Mouse (Mus musculus): ENCODE results near the gene Pik3c2a.

GRCm38 (mm10) chr7:116323331-116323964 is 119.8 kb downstream of the Pik3c2a start:
- TF ChIP-seq MAFK (IDR thresholded peaks at IDR 0.05; ENCODE audit: insufficient read depth, low read depth, low read length) (no peak), ZC3H11A (IDR thresholded peaks at IDR 0.05; ENCODE audit: borderline replicate concordance, low read depth, low read length) (peak; percentile 57; the same call in 1 of the 2 replicates), ZNF384 (IDR thresholded peaks at IDR 0.05; ENCODE audit: low read depth, low read length) (no peak)
